Mouse (Mus musculus) midbrain, embryonic 11.5 days (tissue): ENCODE measurements around the gene Rnase10. TPM values are rescaled to one million over a fixed set of nuclear protein-coding genes. Genes with fewer than 3 reads are reported as not detected.
A peak's percentile ranks its signal among the peaks of the same experiment; 100 is the strongest.

ENCODE experiments used
- ATAC-seq: fragments of 200-750 bp; cut with Nextera tagmentation; 2 replicates; pipeline ENCODE4 v1.8.0; 2017; ENCODE audit warnings: moderate TSS enrichment, moderate library complexity; ENCODE audit not compliant: low FRiP score
- DNase-seq: peaks from one replicate; pipeline ENCODE4 v3.0.0; 2015; ENCODE audit warnings: low spot score; ENCODE audit errors: missing footprints
- H3K27ac ChIP-seq: fragments of 300-500 bp; sonication (generic); 2 replicates; pipeline ENCODE4 v1.5.1; 2014; ENCODE audit warnings: low read depth, low read length
- H3K27me3 ChIP-seq: fragments of 300-500 bp; sonication (generic); 2 replicates; pipeline ENCODE4 v1.6.1; 2014; ENCODE audit warnings: mild to moderate bottlenecking, low read length, moderate library complexity, mixed read lengths; ENCODE audit not compliant: control insufficient read depth, insufficient read depth
- H3K36me3 ChIP-seq: fragments of 300-500 bp; sonication (generic); 2 replicates; pipeline ENCODE4 v1.6.1; 2014; ENCODE audit warnings: mild to moderate bottlenecking, low read length, moderate library complexity, mixed read lengths; ENCODE audit not compliant: control insufficient read depth, insufficient read depth
- H3K4me1 ChIP-seq: fragments of 300-500 bp; sonication (generic); 2 replicates; pipeline ENCODE4 v1.6.1; 2014; ENCODE audit warnings: low read length; ENCODE audit not compliant: control insufficient read depth, insufficient read depth
- H3K4me2 ChIP-seq: fragments of 300-500 bp; sonication (generic); 2 replicates; pipeline ENCODE4 v1.6.1; 2014; ENCODE audit warnings: mild to moderate bottlenecking, moderate library complexity
- H3K4me3 ChIP-seq: fragments of 300-500 bp; sonication (generic); 2 replicates; pipeline ENCODE4 v1.5.1; 2014; ENCODE audit warnings: low read depth, low read length
- H3K9ac ChIP-seq: fragments of 300-500 bp; sonication (generic); 2 replicates; pipeline ENCODE4 v1.6.1; 2014; ENCODE audit warnings: low read length
- H3K9me3 ChIP-seq: fragments of 300-500 bp; sonication (generic); 2 replicates; pipeline ENCODE4 v1.6.1; 2016; ENCODE audit warnings: low read length; ENCODE audit not compliant: control insufficient read depth
- WGBS: fragments of 180-500 bp; shearing (Covaris S2); extraction: QIAGEN DNeasy Blood & Tissue Kit; methylation state at CpG from one replicate; pipeline ENCODE4 v1.1.7; 2014; 5-methylcytosine and 5-hydroxymethylcytosine counted together
- polyA plus RNA-seq: library from polyadenylated mRNA; unstranded; fragments of >200 nt; fragmentation: Nextera tagmentation; extraction: Ambion mirVana; gene quantifications from 2 replicates; pipeline ENCODE4 v1.2.1, GENCODE M21; 2014

Gene Rnase10
- polyA plus RNA-seq, 1 experiment from 2014 or later, result not detected

DNA sequence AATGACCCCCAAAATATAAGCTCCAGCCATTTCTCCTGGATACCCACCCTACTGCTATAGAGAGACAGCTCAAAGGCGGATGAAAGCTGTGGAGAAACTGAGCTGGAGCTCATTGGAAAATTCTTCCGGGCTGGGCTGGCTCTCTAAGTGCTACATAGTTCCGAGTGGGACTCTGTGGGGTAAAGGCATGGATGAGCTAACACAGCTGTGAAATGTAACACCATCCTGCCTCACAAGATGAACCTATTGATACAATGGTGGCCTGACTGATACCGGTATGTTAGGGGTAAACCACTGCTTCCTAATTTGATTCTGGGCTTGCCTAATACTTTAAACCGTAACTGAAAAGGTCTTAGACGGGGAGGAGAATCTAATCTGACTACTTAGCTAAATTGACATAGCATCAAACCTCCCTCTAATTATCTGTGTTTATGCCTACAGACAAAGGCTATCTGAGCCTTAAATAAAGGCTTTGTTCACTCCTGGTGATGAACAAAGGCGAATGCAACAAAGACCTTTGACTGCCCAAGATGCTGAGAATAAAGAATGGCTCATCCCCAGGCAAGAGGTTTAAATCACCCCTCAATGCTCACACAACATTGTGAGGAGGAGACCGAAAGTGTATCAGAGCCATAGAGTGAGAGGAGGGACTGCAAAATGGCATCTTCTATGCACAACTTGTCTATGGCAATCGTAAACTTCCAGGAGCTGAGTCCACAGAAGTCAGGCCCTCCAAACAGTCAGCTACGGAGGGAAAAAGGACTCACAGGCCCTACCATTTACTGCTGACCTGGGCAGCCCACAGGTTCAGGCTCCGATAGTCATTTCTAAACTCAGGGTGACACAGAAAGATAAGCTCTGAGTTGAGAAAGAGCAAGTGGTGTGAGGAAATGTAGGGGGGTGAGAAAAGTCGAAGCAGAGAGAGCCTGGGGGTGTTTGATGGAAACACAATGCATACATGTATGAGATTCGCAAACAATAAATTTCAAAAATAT lies 47.0 kb downstream of the Rnase10 start:
- DNase-seq (peak; percentile 88), ATAC-seq (peak; percentile 68)
- peaks cover 8% of the 10 kb centered on the region for H3K4me1 ChIP-seq
- H3K9ac ChIP-seq, result no peak overlapping the region; the same call in 1 of the 2 replicates
- H3K4me3 ChIP-seq, result no peak overlapping the region
- H3K4me2 ChIP-seq, result 0 out of 2 replicates have a peak overlapping the region, but pooled peaks have one; percentile 6
- no peak overlapping the region for H3K27ac ChIP-seq
- H3K27me3 ChIP-seq, result no peaks in the 10 kb centered on the region
- no peaks in the 10 kb centered on the region for H3K9me3 ChIP-seq
- H3K36me3 ChIP-seq, result no peaks in the 10 kb centered on the region
- WGBS, result 20% methylated on average over 13 of the region's 13 CpGs

DNA sequence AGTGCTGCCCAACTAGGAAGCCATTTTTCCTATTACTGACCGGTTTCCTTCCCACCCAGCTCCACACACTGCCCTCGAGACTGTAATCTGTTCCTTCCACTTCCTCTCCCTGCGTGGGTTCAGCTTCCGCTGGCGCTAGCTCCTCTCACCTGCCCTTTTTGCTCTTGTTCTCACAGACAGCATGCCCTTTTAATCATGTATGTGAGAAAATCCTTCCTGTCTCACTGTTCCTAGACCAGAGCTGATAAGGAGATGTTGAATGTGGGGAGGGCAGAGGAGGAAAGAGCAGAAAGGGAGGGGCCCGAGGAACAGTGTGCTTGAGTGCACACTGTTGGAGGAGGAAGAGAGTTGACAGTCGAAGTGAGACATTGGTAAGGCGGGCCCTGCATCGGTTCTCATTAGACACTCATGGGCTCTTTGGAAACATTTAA lies 49.9 kb downstream of the Rnase10 start, which contains the start of gene Rnase12:
Gene Rnase12 (minus strand): TSS at position 261 of the 431 bp plus-strand sequence.
- DNase-seq, result peak; percentile 77
- no peak within 1 kb of the TSS for H3K9ac ChIP-seq

More for the DNA sequence above, 49.9 kb downstream of the Rnase10 start, which contains the start of gene Rnase12:
- no peaks in the 10 kb centered on the region for H3K36me3 ChIP-seq
- WGBS, result 76% methylated on average over 9 of the region's 9 CpGs
- H3K4me3 ChIP-seq, result no peak within 1 kb of the TSS
- peaks cover 8% of the 10 kb centered on the region for H3K4me1 ChIP-seq
- no peaks in the 10 kb centered on the region for H3K9me3 ChIP-seq
- no peaks in the 10 kb centered on the region for H3K27me3 ChIP-seq
- no peak for ATAC-seq
- no peak within 1 kb of the TSS for H3K4me2 ChIP-seq
- H3K27ac ChIP-seq, result no peak within 1 kb of the TSS

Other genes starting within 250 kb of the Rnase10 start
- gene Ttc5, start 222.2 kb upstream of the Rnase10 start, polyA plus RNA-seq, result 102 and 105 TPM in 2 replicates
- gene Ccnb1ip1, start 200.0 kb upstream of the Rnase10 start, polyA plus RNA-seq, result not detected in 2 replicates
- 61.9 and 65.5 TPM in 2 replicates for gene Parp2, start 199.9 kb upstream of the Rnase10 start, polyA plus RNA-seq
- gene Tep1, start 137.2 kb upstream of the Rnase10 start, polyA plus RNA-seq, result 4.9 and 5.5 TPM in 2 replicates
- gene Klhl33, start 110.2 kb upstream of the Rnase10 start, polyA plus RNA-seq, result 0.15 and 0.25 TPM in 2 replicates
- gene Osgep, start 82.9 kb upstream of the Rnase10 start, polyA plus RNA-seq, result 157 and 165 TPM in 2 replicates
- gene Apex1, start 82.8 kb upstream of the Rnase10 start, polyA plus RNA-seq, result 401 and 413 TPM in 2 replicates
- 48.4 and 59.0 TPM in 2 replicates for gene Pip4p1, start 76.9 kb upstream of the Rnase10 start, polyA plus RNA-seq
- 73.6 and 76.3 TPM in 2 replicates for gene Pnp, start 76.7 kb upstream of the Rnase10 start, polyA plus RNA-seq
- not detected in 2 replicates for gene Gm49342, start 63.2 kb upstream of the Rnase10 start, polyA plus RNA-seq
- gene Pnp2, start 51.8 kb upstream of the Rnase10 start, polyA plus RNA-seq, result 0.55 and 0.57 TPM in 2 replicates
- gene Rnase9, start 34.1 kb downstream of the Rnase10 start, polyA plus RNA-seq, result not detected in 2 replicates
- gene Rnase11, start 42.4 kb downstream of the Rnase10 start, polyA plus RNA-seq, result not detected in 2 replicates
- not detected in 2 replicates for gene Rnase12, start 49.9 kb downstream of the Rnase10 start, polyA plus RNA-seq
- gene Olfr750, start 66.7 kb downstream of the Rnase10 start, polyA plus RNA-seq, result not detected in 2 replicates
- gene Rnase4, start 83.3 kb downstream of the Rnase10 start, polyA plus RNA-seq, result 12.3 and 14.9 TPM in 2 replicates
- gene Ang, start 83.4 kb downstream of the Rnase10 start, polyA plus RNA-seq, result 1.5 and 2.4 TPM in 2 replicates
- not detected in 2 replicates for gene Eddm3b, start 106.7 kb downstream of the Rnase10 start, polyA plus RNA-seq
- gene Rnase6, start 116.2 kb downstream of the Rnase10 start, polyA plus RNA-seq, result 0.12 TPM in 1 of 2 replicates, not detected in the other
- not detected in 2 replicates for gene Rnase1, start 139.0 kb downstream of the Rnase10 start, polyA plus RNA-seq
- not detected in 2 replicates for gene Rnase2b, start 154.5 kb downstream of the Rnase10 start, polyA plus RNA-seq
- not detected in 2 replicates for gene Ang2, start 191.4 kb downstream of the Rnase10 start, polyA plus RNA-seq
- gene Ear14, start 195.6 kb downstream of the Rnase10 start, polyA plus RNA-seq, result not detected in 2 replicates
- not detected in 2 replicates for gene Rnase2a, start 248.4 kb downstream of the Rnase10 start, polyA plus RNA-seq